ENCODE assay signal across 8 mouse cellular contexts in the genomic region with DNA sequence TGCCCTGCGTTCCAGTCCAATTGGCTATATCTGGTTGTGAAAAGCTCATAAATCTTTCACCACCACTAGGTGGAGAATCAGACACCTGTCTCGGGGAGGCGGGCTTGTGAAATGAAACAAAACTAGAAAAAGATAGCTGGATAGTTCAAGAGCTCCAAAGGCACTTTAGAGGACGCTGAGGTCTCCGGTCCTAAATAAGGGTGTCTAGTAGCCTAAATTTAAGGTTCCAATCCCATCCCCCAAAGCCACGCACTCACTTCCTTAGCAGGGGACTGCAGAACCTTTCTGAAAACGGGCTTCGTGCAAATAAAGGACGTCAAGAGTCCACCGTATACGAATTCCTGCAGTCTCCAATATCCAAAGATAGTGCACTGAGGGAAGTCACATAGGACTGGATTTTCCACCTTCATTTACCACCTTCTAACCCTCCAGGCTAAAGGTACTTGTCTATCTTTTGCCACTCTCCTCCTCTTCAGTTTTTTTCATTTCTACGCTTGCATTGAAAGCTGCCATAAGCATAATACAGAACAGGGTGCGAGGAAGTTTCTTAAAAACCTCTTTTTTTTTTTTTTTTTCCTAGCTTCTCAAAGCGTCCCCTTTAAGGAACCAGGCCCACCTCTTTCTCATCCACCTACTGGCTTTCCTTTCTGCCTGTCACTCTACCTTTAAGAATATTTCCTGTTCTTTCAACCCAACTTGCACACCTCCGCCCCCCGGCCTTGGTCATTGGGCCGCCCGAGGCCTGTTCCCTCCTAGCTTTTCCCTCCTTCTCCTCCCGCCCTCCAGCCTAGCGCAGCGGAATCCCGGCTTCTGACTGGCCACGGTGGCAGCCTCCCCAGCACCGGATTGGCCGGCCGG. TPM values are rescaled to one million over a fixed set of nuclear protein-coding genes. Genes with fewer than 3 reads are reported as not detected.
DNase-seq lines count a peak whose midpoint lies in the region; ATAC-seq lines count a peak whose summit lies in the region.

No protein-coding gene starts in this region.

- ATAC-seq in erythroblast, adult 5-6 weeks (replicated peaks; ENCODE audit: low FRiP score, poor library complexity, severe bottlenecking): peak; percentile 97
- ATAC-seq in kidney, embryonic 15.5 days (replicated peaks; ENCODE audit: low FRiP score): peak; percentile 100
- ATAC-seq in monocyte, adult 5-6 weeks (replicated peaks; ENCODE audit: insufficient number of reproducible peaks, low FRiP score, low TSS enrichment, poor library complexity, severe bottlenecking): peak; percentile 99

- under 1% methylated on average over 26 of the region's 26 CpGs for WGBS in heart, embryonic 10.5 days
- under 1% methylated on average over 26 of the region's 26 CpGs for WGBS in kidney, embryonic 15.5 days

- peak; percentile 95 to 97 for DNase-seq in B cell, adult 2 months
- peak; percentile 99 for DNase-seq in brain, adult 2 months (ENCODE audit: low read depth, low spot score)
- DNase-seq in heart, embryonic 10.5 days (ENCODE audit: low spot score): peak; percentile 100
- DNase-seq in liver: peak; percentile 98
- peak; percentile 98 for DNase-seq in spleen, postnatal 4 days (ENCODE audit: low spot score in 2 of 2)

- peak overlapping the region; percentile 99 for H3K27ac ChIP-seq in heart, embryonic 10.5 days
- H3K27ac ChIP-seq in kidney, embryonic 15.5 days: peak overlapping the region; percentile 96

- peak overlapping the region; percentile 86 for H3K4me3 ChIP-seq in heart, embryonic 10.5 days
- H3K4me3 ChIP-seq in kidney, embryonic 15.5 days (replicated peaks): peak overlapping the region; percentile 96

- peak overlapping the region; percentile 35 for H3K9ac ChIP-seq in kidney, embryonic 15.5 days

- H3K4me2 ChIP-seq in kidney, embryonic 15.5 days: peak overlapping the region; percentile 84

- H3K4me1 ChIP-seq in heart, embryonic 10.5 days: peaks cover 16% of the 10 kb centered on the region
- H3K4me1 ChIP-seq in kidney, embryonic 15.5 days: peaks cover 18% of the 10 kb centered on the region

- H3K27me3 ChIP-seq in heart, embryonic 10.5 days (ENCODE audit: insufficient read depth, poor library complexity, severe bottlenecking): no peaks in the 10 kb centered on the region
- H3K27me3 ChIP-seq in kidney, embryonic 15.5 days: no peaks in the 10 kb centered on the region

- no peaks in the 10 kb centered on the region for H3K36me3 ChIP-seq in heart, embryonic 10.5 days
- no peaks in the 10 kb centered on the region for H3K36me3 ChIP-seq in kidney, embryonic 15.5 days

- no peaks in the 10 kb centered on the region for H3K9me3 ChIP-seq in heart, embryonic 10.5 days
- H3K9me3 ChIP-seq in kidney, embryonic 15.5 days (replicated peaks): no peaks in the 10 kb centered on the region

RNA-seq across cellular contexts. Expression of gene Usf3, which starts 0.5 kb away (rescaled TPM):
- total RNA-seq in erythroblast, adult 5-6 weeks (2015; ENCODE audit: low replicate concordance): 11.7 and 15.9 TPM in 2 replicates
- 4.4 and 7.1 TPM in 2 replicates for total RNA-seq in erythroblast, adult 5-6 weeks (2017; ENCODE audit: low replicate concordance)
- 2.4 and 2.8 TPM in 2 replicates for polyA plus RNA-seq in heart, embryonic 10.5 days (2016; fragmentation: Nextera tagmentation; extraction: Ambion mirVana)
- 3.0 and 3.3 TPM in 2 replicates for polyA plus RNA-seq in kidney, embryonic 15.5 days (2015; fragmentation: Nextera tagmentation; extraction: Ambion mirVana)
- 22.3 to 31.8 TPM (median 29.7 TPM) in 3 replicates for total RNA-seq in monocyte, adult 5-6 weeks (2017)

RNA-seq across cellular contexts. Expression of gene Naa50, which starts 32.9 kb away (rescaled TPM):
- 25.6 and 34.9 TPM in 2 replicates for total RNA-seq in erythroblast, adult 5-6 weeks (2015; ENCODE audit: low replicate concordance)
- 22.5 and 29.0 TPM in 2 replicates for total RNA-seq in erythroblast, adult 5-6 weeks (2017; ENCODE audit: low replicate concordance)
- polyA plus RNA-seq in heart, embryonic 10.5 days (2016; fragmentation: Nextera tagmentation; extraction: Ambion mirVana): 101 and 126 TPM in 2 replicates
- polyA plus RNA-seq in kidney, embryonic 15.5 days (2015; fragmentation: Nextera tagmentation; extraction: Ambion mirVana): 114 and 130 TPM in 2 replicates
- total RNA-seq in monocyte, adult 5-6 weeks (2017): 53.8 to 72.0 TPM (median 71.0 TPM) in 3 replicates

RNA-seq across cellular contexts. Expression of gene Atp6v1a, which starts 33.0 kb away (rescaled TPM):
- total RNA-seq in erythroblast, adult 5-6 weeks (2015; ENCODE audit: low replicate concordance): 13.0 and 24.0 TPM in 2 replicates
- total RNA-seq in erythroblast, adult 5-6 weeks (2017; ENCODE audit: low replicate concordance): 14.2 and 23.6 TPM in 2 replicates
- polyA plus RNA-seq in heart, embryonic 10.5 days (2016; fragmentation: Nextera tagmentation; extraction: Ambion mirVana): 38.1 and 39.2 TPM in 2 replicates
- polyA plus RNA-seq in kidney, embryonic 15.5 days (2015; fragmentation: Nextera tagmentation; extraction: Ambion mirVana): 77.5 and 82.3 TPM in 2 replicates
- 61.9 to 76.9 TPM (median 64.2 TPM) in 3 replicates for total RNA-seq in monocyte, adult 5-6 weeks (2017)

Comparison
In these comparisons a context has a peak if more than half of its experiments do, and no peak if none do; other contexts are left out.
1. Peak in every context shown above with its lines: DNase-seq, ATAC-seq, H3K4me3 ChIP-seq and H3K27ac ChIP-seq.